Comparison of ENCODE assay signal across 8 mouse cellular contexts in the genomic region with DNA sequence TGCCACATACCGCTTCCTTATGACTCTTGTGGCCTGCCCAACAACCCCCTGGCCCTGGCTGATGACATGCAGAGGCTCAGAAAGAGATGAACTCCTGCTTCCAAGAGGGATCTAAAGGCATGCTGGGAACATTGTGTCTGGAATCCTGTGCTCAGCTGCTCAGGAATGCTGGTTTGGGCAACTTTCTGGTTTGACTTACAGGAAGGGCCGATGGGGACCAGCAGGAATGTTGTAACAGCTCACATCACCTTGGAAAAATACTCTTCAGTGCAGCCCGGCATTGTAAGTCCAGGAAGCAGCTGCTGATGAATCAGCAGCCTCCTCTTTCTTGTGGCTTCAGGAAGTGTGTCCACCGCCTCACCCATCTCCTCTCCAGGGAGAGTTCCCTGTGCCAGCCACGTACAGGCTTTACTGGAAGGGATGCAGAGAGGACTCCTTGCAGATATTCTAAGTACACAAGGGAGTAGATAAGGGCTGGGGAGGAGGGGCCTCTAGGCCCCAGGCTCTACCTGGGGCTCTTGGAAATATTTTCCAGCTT.
A peak's percentile ranks its signal among the peaks of the same experiment; 100 is the strongest.
DNase-seq lines count a peak whose midpoint lies in the region; ATAC-seq and TF ChIP-seq lines count a peak whose summit lies in the region.

No protein-coding gene starts in this region.

- H3K27ac ChIP-seq in neural tube, embryonic 15.5 days (replicated peaks): no peak overlapping the region
- peak overlapping the region; percentile 56 for H3K27ac ChIP-seq in kidney, embryonic 15.5 days
- peak overlapping the region; percentile 42 for H3K27ac ChIP-seq in stomach, postnatal 0 days (replicated peaks)

- peak; percentile 15 for DNase-seq in neural tube, embryonic 10.5 days (ENCODE audit: extremely low spot score, low spot score)
- DNase-seq in heart, adult 8-10 months (ENCODE audit: low spot score): peak; percentile 73
- DNase-seq in stomach, postnatal 0 days (ENCODE audit: low spot score): peak; percentile 23
- no peak for DNase-seq in right cerebral cortex, adult 18-20 months
- no peak for DNase-seq in frontal cortex, postnatal 14 days (ENCODE audit: low spot score in 2 of 2)

- no peak for ATAC-seq in neural tube, embryonic 15.5 days (ENCODE audit: low FRiP score)
- ATAC-seq in kidney, embryonic 15.5 days (replicated peaks; ENCODE audit: low FRiP score): no peak
- peak; percentile 57; the same call in 1 of the 2 replicates for ATAC-seq in stomach, postnatal 0 days (ENCODE audit: low FRiP score, low TSS enrichment)
- ATAC-seq in inflammation-experienced regulatory T-cells, adult 6 months: no peak

- no peak overlapping the region for H3K4me3 ChIP-seq in neural tube, embryonic 15.5 days (replicated peaks)
- no peak overlapping the region for H3K4me3 ChIP-seq in kidney, embryonic 15.5 days (replicated peaks)
- no peak overlapping the region for H3K4me3 ChIP-seq in stomach, postnatal 0 days (ENCODE audit: low read depth, low read length)

- H3K9me3 ChIP-seq in neural tube, embryonic 15.5 days (replicated peaks): no peaks in the 10 kb centered on the region
- H3K9me3 ChIP-seq in kidney, embryonic 15.5 days (replicated peaks): no peaks in the 10 kb centered on the region
- no peaks in the 10 kb centered on the region for H3K9me3 ChIP-seq in stomach, postnatal 0 days (ENCODE audit: control insufficient read depth, low read length)

- no peaks in the 10 kb centered on the region for H3K36me3 ChIP-seq in neural tube, embryonic 15.5 days
- no peaks in the 10 kb centered on the region for H3K36me3 ChIP-seq in kidney, embryonic 15.5 days
- no peaks in the 10 kb centered on the region for H3K36me3 ChIP-seq in stomach, postnatal 0 days (ENCODE audit: control insufficient read depth, insufficient read depth, low read length)

- no peak overlapping the region for H3K4me2 ChIP-seq in neural tube, embryonic 15.5 days
- H3K4me2 ChIP-seq in kidney, embryonic 15.5 days: no peak overlapping the region
- no peak overlapping the region for H3K4me2 ChIP-seq in stomach, postnatal 0 days (replicated peaks; ENCODE audit: low read depth)

- peaks cover 21% of the 10 kb centered on the region for H3K4me1 ChIP-seq in neural tube, embryonic 15.5 days
- peaks cover 41% of the 10 kb centered on the region for H3K4me1 ChIP-seq in kidney, embryonic 15.5 days
- H3K4me1 ChIP-seq in stomach, postnatal 0 days (replicated peaks; ENCODE audit: control insufficient read depth, insufficient read depth): peaks cover 3% of the 10 kb centered on the region; the same call in 1 of the 2 replicates

- H3K9ac ChIP-seq in neural tube, embryonic 15.5 days (replicated peaks): no peak overlapping the region
- no peak overlapping the region for H3K9ac ChIP-seq in kidney, embryonic 15.5 days
- H3K9ac ChIP-seq in stomach, postnatal 0 days (ENCODE audit: low read length): no peak overlapping the region

- no peak for TF ChIP-seq CTCF in stomach, postnatal 0 days (IDR thresholded peaks at IDR 0.05; ENCODE audit: low read depth)

- H3K27me3 ChIP-seq in neural tube, embryonic 15.5 days (replicated peaks): no peaks in the 10 kb centered on the region
- H3K27me3 ChIP-seq in kidney, embryonic 15.5 days: no peaks in the 10 kb centered on the region
- no peaks in the 10 kb centered on the region for H3K27me3 ChIP-seq in stomach, postnatal 0 days (ENCODE audit: control insufficient read depth, insufficient read depth, low read length)

- peak; percentile 53 for TF ChIP-seq EP300 in stomach, postnatal 0 days (optimal IDR thresholded peaks at IDR 0.05)

- 73% methylated on average over 5 of the region's 5 CpGs for whole genome bisulfite sequencing in neural tube, embryonic 15.5 days
- 52% methylated on average over 5 of the region's 5 CpGs for WGBS in kidney, embryonic 15.5 days
- 33% methylated on average over 5 of the region's 5 CpGs for WGBS in stomach, postnatal 0 days

Comparison
In these comparisons a context has a peak if more than half of its experiments do, and no peak if none do; other contexts are left out.
1. DNase-seq: peak in neural tube, embryonic 10.5 days (single experiment), heart, adult 8-10 months (single experiment) and stomach, postnatal 0 days (single experiment); none in right cerebral cortex, adult 18-20 months (single experiment) and frontal cortex, postnatal 14 days (0 of 2).